10 mouse cellular contexts compared by ENCODE assay signal in the genomic region with DNA sequence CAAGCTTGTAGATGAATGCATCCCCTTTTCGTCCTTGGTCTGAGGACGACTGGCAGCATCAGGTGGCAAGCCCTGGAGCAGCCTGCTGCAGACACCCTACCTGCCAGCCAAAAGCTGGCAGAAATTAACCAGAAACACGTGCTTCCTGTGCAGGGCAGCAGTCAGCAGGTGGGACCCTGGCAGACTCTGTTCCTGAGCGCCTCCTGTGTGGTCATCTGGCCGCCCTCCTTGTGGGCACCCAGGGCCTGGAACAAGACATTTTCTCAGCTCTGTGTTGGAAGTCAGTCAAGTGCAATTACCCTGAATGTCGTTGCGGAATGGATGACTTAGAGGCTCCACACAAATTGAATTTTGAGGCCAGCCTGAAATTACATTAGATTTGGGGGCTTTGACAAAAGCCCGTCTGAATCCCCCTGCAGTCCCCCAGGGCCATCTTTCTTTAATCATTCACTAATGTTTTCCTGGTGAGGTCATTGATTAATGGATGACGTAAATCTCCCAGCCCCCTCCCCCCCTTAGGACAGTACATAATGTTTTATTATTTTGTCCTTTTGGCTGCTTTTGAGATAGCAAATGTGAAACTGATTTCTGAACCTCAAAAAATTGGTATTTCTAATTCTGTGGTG.
A peak's percentile ranks its signal among the peaks of the same experiment; 100 is the strongest.
DNase-seq lines count a peak whose midpoint lies in the region; ATAC-seq and TF ChIP-seq lines count a peak whose summit lies in the region.
"Had no signal": no experiment of that assay in that cellular context is flagged by ENCODE, and none has a peak within 500 bp of the region (broad histone marks: within the 10 kb centered on the region; RNA-seq: fewer than 3 reads in every experiment).

No protein-coding gene starts in this region.

- H3K4me3 ChIP-seq in midbrain, postnatal 0 days (ENCODE audit: low read depth, low read length), result no peak overlapping the region
- no peak overlapping the region for H3K4me3 ChIP-seq in midbrain, embryonic 14.5 days (replicated peaks; ENCODE audit: low read depth, low read length)
- H3K4me3 ChIP-seq in kidney, embryonic 15.5 days (replicated peaks), result no peak overlapping the region
- H3K4me3 ChIP-seq in neural tube, embryonic 12.5 days, result no peak overlapping the region
- H3K4me3 ChIP-seq: neural tube, embryonic 13.5 days had no signal

- TF ChIP-seq CTCF in midbrain, postnatal 0 days (IDR thresholded peaks at IDR 0.05), result no peak

- H3K9me3 ChIP-seq in midbrain, postnatal 0 days (ENCODE audit: low read length), result no peaks in the 10 kb centered on the region
- H3K9me3 ChIP-seq in midbrain, embryonic 14.5 days (ENCODE audit: control insufficient read depth, low read length), result no peaks in the 10 kb centered on the region
- no peaks in the 10 kb centered on the region for H3K9me3 ChIP-seq in kidney, embryonic 15.5 days (replicated peaks)
- H3K9me3 ChIP-seq in neural tube, embryonic 12.5 days, result no peaks in the 10 kb centered on the region
- H3K9me3 ChIP-seq: neural tube, embryonic 13.5 days had no signal

- WGBS in midbrain, postnatal 0 days, result 66% methylated on average over 9 of the region's 9 CpGs
- WGBS in midbrain, embryonic 14.5 days, result 69% methylated on average over 9 of the region's 9 CpGs
- WGBS in kidney, embryonic 15.5 days, result 38% methylated on average over 9 of the region's 9 CpGs
- WGBS in neural tube, embryonic 12.5 days, result 41% methylated on average over 9 of the region's 9 CpGs

- H3K4me1 ChIP-seq in midbrain, postnatal 0 days (ENCODE audit: insufficient read depth, low read length), result no peaks in the 10 kb centered on the region
- no peaks in the 10 kb centered on the region for H3K4me1 ChIP-seq in midbrain, embryonic 14.5 days (ENCODE audit: control insufficient read depth, insufficient read depth, low read length)
- H3K4me1 ChIP-seq in kidney, embryonic 15.5 days, result peaks cover 6% of the 10 kb centered on the region; the same call in 1 of the 2 replicates
- peaks cover 6% of the 10 kb centered on the region; the same call in 1 of the 2 replicates for H3K4me1 ChIP-seq in neural tube, embryonic 12.5 days

- H3K27me3 ChIP-seq in midbrain, postnatal 0 days (ENCODE audit: insufficient read depth, low read length), result no peaks in the 10 kb centered on the region
- no peaks in the 10 kb centered on the region for H3K27me3 ChIP-seq in midbrain, embryonic 14.5 days (ENCODE audit: control insufficient read depth, insufficient read depth, low read length)
- H3K27me3 ChIP-seq in kidney, embryonic 15.5 days, result no peaks in the 10 kb centered on the region
- H3K27me3 ChIP-seq in neural tube, embryonic 12.5 days (replicated peaks), result no peaks in the 10 kb centered on the region
- H3K27me3 ChIP-seq: neural tube, embryonic 13.5 days had no signal

- peak; percentile 36 for DNase-seq in midbrain, postnatal 0 days (ENCODE audit: low spot score)
- DNase-seq in midbrain, embryonic 14.5 days, result no peak
- peak; percentile 79 to 84 for DNase-seq in cerebellum, postnatal 14 days
- no peak for DNase-seq in adrenal gland, postnatal 25 days
- no peak for DNase-seq in left cerebral cortex, adult 9 months (ENCODE audit: low spot score in 2 of 2)

- H3K4me2 ChIP-seq in midbrain, postnatal 0 days (ENCODE audit: low read depth, low read length, poor library complexity, severe bottlenecking), result no peak overlapping the region
- H3K4me2 ChIP-seq in midbrain, embryonic 14.5 days (ENCODE audit: low read length), result no peak overlapping the region
- H3K4me2 ChIP-seq in kidney, embryonic 15.5 days, result no peak overlapping the region
- H3K4me2 ChIP-seq in neural tube, embryonic 12.5 days (replicated peaks), result no peak overlapping the region
- H3K4me2 ChIP-seq: liver, embryonic 11.5 days; neural tube, embryonic 13.5 days had no signal

- no peaks in the 10 kb centered on the region for H3K36me3 ChIP-seq in midbrain, postnatal 0 days (ENCODE audit: insufficient read depth, low read length)
- no peaks in the 10 kb centered on the region for H3K36me3 ChIP-seq in midbrain, embryonic 14.5 days (ENCODE audit: control insufficient read depth, insufficient read depth, low read length)
- H3K36me3 ChIP-seq in kidney, embryonic 15.5 days, result no peaks in the 10 kb centered on the region
- no peaks in the 10 kb centered on the region for H3K36me3 ChIP-seq in neural tube, embryonic 12.5 days
- H3K36me3 ChIP-seq: neural tube, embryonic 13.5 days had no signal

- H3K27ac ChIP-seq in midbrain, postnatal 0 days (ENCODE audit: low read depth, low read length), result no peak overlapping the region
- no peak overlapping the region for H3K27ac ChIP-seq in midbrain, embryonic 14.5 days (replicated peaks; ENCODE audit: low read depth, low read length)
- no peak overlapping the region for H3K27ac ChIP-seq in kidney, embryonic 15.5 days
- no peak overlapping the region for H3K27ac ChIP-seq in neural tube, embryonic 12.5 days
- H3K27ac ChIP-seq: neural tube, embryonic 13.5 days; stomach, postnatal 0 days had no signal

- no peak for ATAC-seq in midbrain, postnatal 0 days (ENCODE audit: low FRiP score)
- no peak; the same call in 1 of the 2 replicates for ATAC-seq in midbrain, embryonic 14.5 days (ENCODE audit: low FRiP score, low TSS enrichment)
- peak; percentile 70; the same call in 1 of the 2 replicates for ATAC-seq in kidney, embryonic 15.5 days (replicated peaks; ENCODE audit: low FRiP score)
- ATAC-seq in neural tube, embryonic 12.5 days (ENCODE audit: low FRiP score, low read depth), result peak; percentile 56; the same call in 1 of the 2 replicates

- H3K9ac ChIP-seq in midbrain, postnatal 0 days (replicated peaks; ENCODE audit: low read length, poor library complexity, severe bottlenecking), result no peak overlapping the region
- no peak overlapping the region for H3K9ac ChIP-seq in midbrain, embryonic 14.5 days (replicated peaks; ENCODE audit: low read length)
- no peak overlapping the region for H3K9ac ChIP-seq in kidney, embryonic 15.5 days
- no peak overlapping the region for H3K9ac ChIP-seq in neural tube, embryonic 12.5 days
- H3K9ac ChIP-seq: neural tube, embryonic 13.5 days had no signal

Comparison
In these comparisons a context has a peak if more than half of its experiments do, and no peak if none do; other contexts are left out.
1. DNase-seq: peak in midbrain, postnatal 0 days (single experiment) and cerebellum, postnatal 14 days (2 of 2); none in midbrain, embryonic 14.5 days (single experiment), adrenal gland, postnatal 25 days (single experiment) and left cerebral cortex, adult 9 months (0 of 2).
2. ATAC-seq: peak in kidney, embryonic 15.5 days (single experiment) and neural tube, embryonic 12.5 days (single experiment); none in midbrain, postnatal 0 days (single experiment) and midbrain, embryonic 14.5 days (single experiment).